Mouse (Mus musculus) gastrocnemius, postnatal 14 days (tissue): ENCODE measurements at regions not wholly inside any gene's neighbourhood (a gene's known extent, or its start where the extent isn't known, plus 50 kb on each side); places are given as distances from the start of the nearest gene placed in this dataset.
A peak's percentile ranks its signal among the peaks of the same experiment; 100 is the strongest.
"Not testable (repeated sequence)": the region's sequence is repeated elsewhere in the genome, so short reads cannot be mapped to it uniquely, and the experiment has no call there.

Experiments used
- DNase-seq: peaks from one replicate; pipeline ENCODE4 v3.0.0; 2021; ENCODE audit warnings: mixed read lengths
- intact Hi-C: fragments of 180-260 bp; cut with DNase I; formaldehyde crosslinking; loops from one replicate; pipeline ENCODE4 v1.15.1; 2025; ENCODE audit warnings: low total_unique reads

- no peak for DNase-seq
- intact Hi-C loops = no loop called here
These were observed 61.3 kb downstream of the Tmem17 start for GRCm38 (mm10) chr11:22573166-22573565.

- DNase-seq = no peak
- intact Hi-C loops = no loop called here
These were observed 61.9 kb downstream of the Tmem17 start for GRCm38 (mm10) chr11:22573802-22574201.

GRCm38 (mm10) chr11:22574506-22574905 is 62.6 kb downstream of the Tmem17 start:
- DNase-seq = no peak
- intact Hi-C loops = no loop called here

GRCm38 (mm10) chr11:22584100-22584487 is 72.2 kb downstream of the Tmem17 start:
- intact Hi-C loops = no loop called here
- DNase-seq = no peak

- peak; percentile 50 for DNase-seq
- intact Hi-C loops = no loop called here
These were observed 72.7 kb downstream of the Tmem17 start for GRCm38 (mm10) chr11:22584488-22585158.

GRCm38 (mm10) chr11:22587691-22588241 is 75.9 kb downstream of the Tmem17 start:
- DNase-seq = no peak
- intact Hi-C loops = no loop called here

- peak; percentile 29 for DNase-seq
- intact Hi-C loops = no loop called here
These were observed 76.7 kb downstream of the Tmem17 start for GRCm38 (mm10) chr11:22588546-22588945.

GRCm38 (mm10) chr11:22589901-22590300 is 78.0 kb downstream of the Tmem17 start:
- no peak for DNase-seq
- intact Hi-C loops = no loop called here

- DNase-seq, intact Hi-C loops: not testable (repeated sequence)
These were observed 79.2 kb downstream of the Tmem17 start for GRCm38 (mm10) chr11:22591050-22591449.

- no peak for DNase-seq
These were observed 80.8 kb downstream of the Tmem17 start for GRCm38 (mm10) chr11:22592706-22593105.

GRCm38 (mm10) chr11:22596076-22596804 is 84.4 kb downstream of the Tmem17 start:
- intact Hi-C loops = no loop called here
- no peak for DNase-seq

More at GRCm38 (mm10) chr11:22592706-22593105, 80.8 kb downstream of the Tmem17 start:
- intact Hi-C loops = no loop called here

GRCm38 (mm10) chr11:22596805-22597149 is 84.9 kb downstream of the Tmem17 start:
- intact Hi-C loops = no loop called here
- DNase-seq = no peak

- intact Hi-C loops = no loop called here
- no peak for DNase-seq
These were observed 88.5 kb downstream of the Tmem17 start for GRCm38 (mm10) chr11:22600370-22600769.

GRCm38 (mm10) chr11:22601977-22602376 is 90.1 kb downstream of the Tmem17 start:
- DNase-seq = no peak
- intact Hi-C loops = no loop called here

GRCm38 (mm10) chr11:22602610-22603009 is 90.7 kb downstream of the Tmem17 start:
- no peak for DNase-seq
- intact Hi-C loops = no loop called here

GRCm38 (mm10) chr11:22603397-22603796 is 91.5 kb downstream of the Tmem17 start:
- intact Hi-C loops = no loop called here
- DNase-seq = no peak

GRCm38 (mm10) chr11:22606380-22606779 is 94.5 kb downstream of the Tmem17 start:
- intact Hi-C loops = no loop called here
- DNase-seq = no peak

- intact Hi-C loops = no loop called here
- DNase-seq = no peak
These were observed 95.8 kb downstream of the Tmem17 start for GRCm38 (mm10) chr11:22607645-22608044.

- intact Hi-C loops = no loop called here
- DNase-seq = no peak
These were observed 97.1 kb downstream of the Tmem17 start for GRCm38 (mm10) chr11:22608945-22609344.

- DNase-seq = peak; percentile 33
- intact Hi-C loops = no loop called here
These were observed 98.7 kb downstream of the Tmem17 start for GRCm38 (mm10) chr11:22610433-22611101.
